Mouse (Mus musculus): Measurements from ENCODE around the gene Fhod1.

The Fhod1 gene

GRCm38 (mm10) chr8:105315073-105315769 lies 32.5 kb downstream of the Fhod1 start:
- DNase-seq (ENCODE audit: low read depth) = no peak

GRCm38 (mm10) chr8:105313622-105314402 lies 33.9 kb downstream of the Fhod1 start:
- DNase-seq (ENCODE audit: low read depth) = no peak

GRCm38 (mm10) chr8:105312891-105313481 lies 34.8 kb downstream of the Fhod1 start:
- no peak for DNase-seq (ENCODE audit: low read depth)

GRCm38 (mm10) chr8:105311718-105312117 lies 36.0 kb downstream of the Fhod1 start:
- DNase-seq (ENCODE audit: low read depth) = no peak

GRCm38 (mm10) chr8:105310118-105310517 lies 37.6 kb downstream of the Fhod1 start:
- no peak for DNase-seq (ENCODE audit: low read depth)

- DNase-seq (ENCODE audit: low read depth) = no peak
These were observed 38.5 kb downstream of the Fhod1 start for GRCm38 (mm10) chr8:105309142-105309847.

GRCm38 (mm10) chr8:105308428-105308827 lies 39.3 kb downstream of the Fhod1 start:
- no peak for DNase-seq (ENCODE audit: low read depth)

- no peak for DNase-seq (ENCODE audit: low read depth)
These were observed 40.1 kb downstream of the Fhod1 start for GRCm38 (mm10) chr8:105307670-105308069.

GRCm38 (mm10) chr8:105306146-105306691 lies 41.5 kb downstream of the Fhod1 start:
- DNase-seq (ENCODE audit: low read depth) = no peak

- peak; percentile 64 for DNase-seq (ENCODE audit: low read depth)
These were observed 42.3 kb downstream of the Fhod1 start, which contains the start of gene Elmo3 for GRCm38 (mm10) chr8:105305211-105306145. Gene Elmo3 (plus strand): TSS chr8:105305601.

GRCm38 (mm10) chr8:105304325-105305210 lies 43.2 kb downstream of the Fhod1 start:
- no peak for DNase-seq (ENCODE audit: low read depth)

- no peak for DNase-seq (ENCODE audit: low read depth)
These were observed 43.9 kb downstream of the Fhod1 start for GRCm38 (mm10) chr8:105303874-105304273.

GRCm38 (mm10) chr8:105303396-105303795 lies 44.4 kb downstream of the Fhod1 start:
- DNase-seq (ENCODE audit: low read depth) = no peak

- no peak for DNase-seq (ENCODE audit: low read depth)
These were observed 47.8 kb downstream of the Fhod1 start for GRCm38 (mm10) chr8:105299962-105300361.

- no peak for DNase-seq (ENCODE audit: low read depth)
These were observed 49.2 kb downstream of the Fhod1 start for GRCm38 (mm10) chr8:105298351-105299252.

GRCm38 (mm10) chr8:105297511-105298192 lies 50.1 kb downstream of the Fhod1 start, which contains the start of gene E2f4:
Gene E2f4 (plus strand): TSS chr8:105297663.
- peak; percentile 86 for DNase-seq (ENCODE audit: low read depth)

- no peak for DNase-seq (ENCODE audit: low read depth)
These were observed 51.7 kb downstream of the Fhod1 start, which contains the start of gene Exoc3l for GRCm38 (mm10) chr8:105295895-105296573. Gene Exoc3l (minus strand): TSS chr8:105296101.
